Mouse (Mus musculus) embryo, embryonic 10 days (tissue): ENCODE measurements around the gene Gm20721.
"Not testable (repeated sequence)": the region's sequence is repeated elsewhere in the genome, so short reads cannot be mapped to it uniquely, and the experiment has no call there.

Source experiments
- DNase-seq: peaks from one replicate; pipeline ENCODE4 v3.0.0-alpha.2; 2015; ENCODE audit warnings: low spot score

The Gm20721 gene

GRCm38 (mm10) chr2:174346612-174346998, at the start of gene Gm20721:
Gene Gm20721 (minus strand): TSS chr2:174346712.
- no peak for DNase-seq

- no peak for DNase-seq
These were observed 46.9 kb upstream of the Gm20721 start for GRCm38 (mm10) chr2:174393383-174393782.

GRCm38 (mm10) chr2:174392554-174392953, 46.0 kb upstream of the Gm20721 start:
- DNase-seq = no peak

GRCm38 (mm10) chr2:174391936-174392335, 45.4 kb upstream of the Gm20721 start:
- DNase-seq = no peak

GRCm38 (mm10) chr2:174381021-174381420, 34.5 kb upstream of the Gm20721 start:
- DNase-seq = no peak

- DNase-seq = no peak
These were observed 20.1 kb upstream of the Gm20721 start for GRCm38 (mm10) chr2:174366571-174366970.

GRCm38 (mm10) chr2:174359656-174360055, 13.1 kb upstream of the Gm20721 start:
- DNase-seq = no peak

GRCm38 (mm10) chr2:174358516-174358915, 12.0 kb upstream of the Gm20721 start:
- DNase-seq = no peak

GRCm38 (mm10) chr2:174346999-174347668, 622 bp upstream of the Gm20721 start:
- not testable (repeated sequence) for DNase-seq

GRCm38 (mm10) chr2:174344996-174345395, 1.5 kb downstream of the Gm20721 start:
- no peak for DNase-seq

- DNase-seq = peak; percentile 80
These were observed 2.4 kb downstream of the Gm20721 start for GRCm38 (mm10) chr2:174344003-174344655.

GRCm38 (mm10) chr2:174343566-174343965, 2.9 kb downstream of the Gm20721 start:
- DNase-seq = no peak

GRCm38 (mm10) chr2:174342793-174343400, 3.6 kb downstream of the Gm20721 start:
- no peak for DNase-seq

- DNase-seq = no peak
These were observed 5.5 kb downstream of the Gm20721 start for GRCm38 (mm10) chr2:174340893-174341580.

GRCm38 (mm10) chr2:174340229-174340892, 6.2 kb downstream of the Gm20721 start:
- DNase-seq = no peak

- DNase-seq = no peak
These were observed 6.8 kb downstream of the Gm20721 start for GRCm38 (mm10) chr2:174339701-174340100.

- DNase-seq = no peak
These were observed 9.2 kb downstream of the Gm20721 start for GRCm38 (mm10) chr2:174337275-174337674.

GRCm38 (mm10) chr2:174334415-174334814, 12.1 kb downstream of the Gm20721 start:
- no peak for DNase-seq

GRCm38 (mm10) chr2:174333239-174333890, 13.1 kb downstream of the Gm20721 start:
- DNase-seq = no peak

- no peak for DNase-seq
These were observed 15.1 kb downstream of the Gm20721 start for GRCm38 (mm10) chr2:174331282-174332030.
